Mouse (Mus musculus): ENCODE data around the gene Pla2g6. TPM values are rescaled to one million over a fixed set of nuclear protein-coding genes. Genes with fewer than 3 reads are reported as not detected.

The Pla2g6 gene
- total and polyA plus RNA-seq, 3 experiments = 9.3 to 20.9 (median 14.8) TPM

- Histone ChIP-seq H3K36me3 (replicated peaks in 1 of 2; ENCODE audit: control insufficient read depth in 1 of 2, insufficient read depth in 1 of 2, low read length in 1 of 2) (peaks cover 19 to 45% of the 10 kb centered on the region in 2 experiments), H3K4me1 (ENCODE audit: control insufficient read depth in 1 of 2, insufficient read depth in 2 of 2) (peaks cover 10 to 19% of the 10 kb centered on the region in 2 experiments), H3K27me3 (replicated peaks) (no peaks in the 10 kb centered on the region), H3K4me3 (replicated peaks in 1 of 3; ENCODE audit: low read depth in 2 of 3, low read length in 2 of 3, poor library complexity in 1 of 3) (peak overlapping the region in 1 of 3 experiments; percentile 26), H3K27ac (ENCODE audit: insufficient read depth, low read depth) (no peak overlapping the region), H3K4me2 (ENCODE audit: insufficient read depth, low read depth, poor library complexity, severe bottlenecking) (no peak overlapping the region), H3K9me3 (replicated peaks; ENCODE audit: low read length) (peaks cover 6% of the 10 kb centered on the region), H3K9ac (ENCODE audit: insufficient read depth, low read depth) (no peak overlapping the region), H3K79me2 (replicated peaks; ENCODE audit: control insufficient read depth, extremely low read depth, insufficient read depth, poor library complexity, severe bottlenecking) (no peaks in the 10 kb centered on the region)
- DNase-seq (ENCODE audit: extremely low read depth) = no peak
- in situ Hi-C loops (cut with MboI; ENCODE audit: low pct_ligation_motif_present, low pct_unique_long_range_greater_than_20kb, low sequenced_read_pairs) (no loop called here), dilution Hi-C loops (cut with MboI; ENCODE audit: extremely low pct_ligation_motif_present, extremely low pct_unique_long_range_greater_than_20kb, low sequenced_read_pairs) (no loop called here)
- no peak for TF ChIP-seq NRF1 (IDR thresholded peaks at IDR 0.05; ENCODE audit: low read depth, low read length)
- no peak for TF ChIP-seq SIN3A (IDR thresholded peaks at IDR 0.05; ENCODE audit: low read length)
- no peak for TF ChIP-seq ZNF384 (IDR thresholded peaks at IDR 0.05; ENCODE audit: low read depth, low read length)
- no peak for TF ChIP-seq TBP (conservative IDR thresholded peaks at IDR 0.05; ENCODE audit: low read depth, low read length)
Observed at GRCm38 (mm10) chr15:79282434-79282833, 45.8 kb downstream of the Pla2g6 start.

GRCm38 (mm10) chr15:79281389-79281788, 46.8 kb downstream of the Pla2g6 start:
- in situ Hi-C loops (cut with MboI; ENCODE audit: low pct_ligation_motif_present, low pct_unique_long_range_greater_than_20kb, low sequenced_read_pairs) (no loop called here), dilution Hi-C loops (cut with MboI; ENCODE audit: extremely low pct_ligation_motif_present, extremely low pct_unique_long_range_greater_than_20kb, low sequenced_read_pairs) (no loop called here)
- TF ChIP-seq MXI1 (IDR thresholded peaks at IDR 0.05; ENCODE audit: low read depth, low read length) = peak; percentile 27; the same call in 1 of the 2 replicates
- TF ChIP-seq ZMIZ1 (IDR thresholded peaks at IDR 0.05; ENCODE audit: low read depth, low read length) = peak; percentile 53; the same call in 1 of the 2 replicates
- TF ChIP-seq ELF1 (IDR thresholded peaks at IDR 0.05; ENCODE audit: low read depth, low read length) = peak; percentile 94
- TF ChIP-seq JUN (IDR thresholded peaks at IDR 0.05; ENCODE audit: insufficient read depth, low read depth, low read length) = no peak
- TF ChIP-seq SIN3A (IDR thresholded peaks at IDR 0.05; ENCODE audit: low read length) = peak; percentile 93
- TF ChIP-seq NELFE (IDR thresholded peaks at IDR 0.05; ENCODE audit: low read depth, low read length) = peak; percentile 81
- TF ChIP-seq MEF2A (IDR thresholded peaks at IDR 0.05; ENCODE audit: borderline replicate concordance, low read depth, low read length) = peak; percentile 47; the same call in 1 of the 2 replicates
- no peak for TF ChIP-seq E2F4 (IDR thresholded peaks at IDR 0.05; ENCODE audit: insufficient replicate concordance, low read depth, low read length)
- no peak for TF ChIP-seq PAX5 (IDR thresholded peaks at IDR 0.05; ENCODE audit: low read length)
- peak; percentile 72; the same call in 1 of the 2 replicates for TF ChIP-seq TCF12 (IDR thresholded peaks at IDR 0.05; ENCODE audit: low read depth, low read length)
- TF ChIP-seq JUND (conservative IDR thresholded peaks at IDR 0.05; ENCODE audit: low read depth, low read length) = no peak
- TF ChIP-seq USF1 (IDR thresholded peaks at IDR 0.05; ENCODE audit: low read depth, low read length) = no peak
- TF ChIP-seq MYC (IDR thresholded peaks at IDR 0.05; ENCODE audit: low read depth, low read length) = peak; percentile 17; the same call in 1 of the 2 replicates
- TF ChIP-seq POLR2A (IDR thresholded peaks at IDR 0.05; ENCODE audit: low read depth, low read length) = peak; percentile 88
- no peak for TF ChIP-seq ZC3H11A (IDR thresholded peaks at IDR 0.05; ENCODE audit: low read depth, low read length)
- TF ChIP-seq EP300 (IDR thresholded peaks at IDR 0.05; ENCODE audit: low read length) = no peak
- peak; percentile 79 for TF ChIP-seq HCFC1 (IDR thresholded peaks at IDR 0.05; ENCODE audit: low read depth, low read length)
- TF ChIP-seq ZNF384 (IDR thresholded peaks at IDR 0.05; ENCODE audit: low read depth, low read length) = no peak
- TF ChIP-seq TBP (conservative IDR thresholded peaks at IDR 0.05; ENCODE audit: low read depth, low read length) = peak; percentile 83
- no peak for TF ChIP-seq CHD1 (IDR thresholded peaks at IDR 0.05; ENCODE audit: low read depth, low read length)
- TF ChIP-seq NRF1 (IDR thresholded peaks at IDR 0.05; ENCODE audit: low read depth, low read length) = no peak
- no peak for TF ChIP-seq KAT2A (IDR thresholded peaks at IDR 0.05; ENCODE audit: insufficient replicate concordance, low read length)
- peak; percentile 70; the same call in 1 of the 2 replicates for TF ChIP-seq POLR2AphosphoS2 (IDR thresholded peaks at IDR 0.05; ENCODE audit: low read depth, low read length)
- TF ChIP-seq RAD21 (IDR thresholded peaks at IDR 0.05; ENCODE audit: low read depth, low read length) = no peak; the same call in 1 of the 2 replicates
- peak; percentile 31; the same call in 1 of the 2 replicates for TF ChIP-seq IRF4 (IDR thresholded peaks at IDR 0.05; ENCODE audit: low read depth, low read length)
- H3K9ac ChIP-seq (ENCODE audit: insufficient read depth, low read depth) = peak overlapping the region; percentile 77
- peak overlapping the region; percentile 56 for H3K27ac ChIP-seq (ENCODE audit: insufficient read depth, low read depth)
- H3K36me3 ChIP-seq (replicated peaks in 1 of 2; ENCODE audit: control insufficient read depth in 1 of 2, insufficient read depth in 1 of 2, low read length in 1 of 2) = peaks cover 9 to 35% of the 10 kb centered on the region in 2 experiments
- H3K9me3 ChIP-seq (replicated peaks; ENCODE audit: low read length) = peaks cover 8% of the 10 kb centered on the region
- H3K79me2 ChIP-seq (replicated peaks; ENCODE audit: control insufficient read depth, extremely low read depth, insufficient read depth, poor library complexity, severe bottlenecking) = no peaks in the 10 kb centered on the region
- peak overlapping the region; percentile 49 to 64 (median 61) for H3K4me3 ChIP-seq (replicated peaks in 1 of 3; ENCODE audit: low read depth in 2 of 3, low read length in 2 of 3, poor library complexity in 1 of 3)
- H3K4me2 ChIP-seq (ENCODE audit: insufficient read depth, low read depth, poor library complexity, severe bottlenecking) = peak overlapping the region; percentile 67
- H3K27me3 ChIP-seq (replicated peaks) = no peaks in the 10 kb centered on the region
- DNase-seq (ENCODE audit: extremely low read depth) = peak; percentile 96
- peaks cover 10 to 19% of the 10 kb centered on the region in 2 experiments for H3K4me1 ChIP-seq (ENCODE audit: control insufficient read depth in 1 of 2, insufficient read depth in 2 of 2)
